ENCODE assay signal across 8 mouse cellular contexts in the genomic region with DNA sequence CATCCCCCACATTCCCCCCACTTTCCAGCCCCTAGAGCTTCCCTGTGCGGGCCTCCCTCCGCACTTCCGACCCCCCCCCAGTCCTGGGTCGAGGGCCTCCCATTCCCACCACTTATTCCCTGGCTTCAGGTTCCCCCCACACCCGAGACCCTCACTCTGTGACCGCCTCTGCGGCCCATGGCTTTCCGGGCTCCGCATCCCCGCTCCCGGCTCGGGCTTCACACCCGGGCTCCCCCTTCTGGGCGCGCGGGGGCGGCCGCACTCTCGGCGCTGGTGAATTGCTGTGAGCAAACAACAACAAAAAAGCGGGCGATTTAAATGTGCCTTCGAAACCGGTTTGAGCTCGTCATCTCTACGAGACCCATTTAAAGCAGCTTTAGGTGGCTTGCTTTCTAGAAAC. TPM values are rescaled to one million over a fixed set of nuclear protein-coding genes. Genes with fewer than 3 reads are reported as not detected.
DNase-seq lines count a peak whose midpoint lies in the region; ATAC-seq lines count a peak whose summit lies in the region.

No protein-coding gene starts in this region.

- H3K4me3 ChIP-seq in embryonic facial prominence, embryonic 14.5 days (ENCODE audit: low read depth, low read length) = peak overlapping the region; percentile 79
- peak overlapping the region; percentile 65 for H3K4me3 ChIP-seq in limb, embryonic 13.5 days
- H3K4me3 ChIP-seq in midbrain, embryonic 14.5 days (replicated peaks; ENCODE audit: low read depth, low read length) = peak overlapping the region; percentile 78

- no peaks in the 10 kb centered on the region for H3K4me1 ChIP-seq in embryonic facial prominence, embryonic 14.5 days (ENCODE audit: control insufficient read depth, insufficient read depth, low read length)
- H3K4me1 ChIP-seq in limb, embryonic 13.5 days = peaks cover 10% of the 10 kb centered on the region; the same call in 1 of the 2 replicates
- 0 out of 2 replicates have a peak, but pooled peaks cover 7% of the 10 kb centered on the region for H3K4me1 ChIP-seq in midbrain, embryonic 14.5 days (ENCODE audit: control insufficient read depth, insufficient read depth, low read length)

- H3K27ac ChIP-seq in embryonic facial prominence, embryonic 14.5 days (replicated peaks; ENCODE audit: low read depth, low read length) = peak overlapping the region; percentile 90
- peak overlapping the region; percentile 79 for H3K27ac ChIP-seq in limb, embryonic 13.5 days
- H3K27ac ChIP-seq in midbrain, embryonic 14.5 days (replicated peaks; ENCODE audit: low read depth, low read length) = peak overlapping the region; percentile 96

- H3K9ac ChIP-seq in embryonic facial prominence, embryonic 14.5 days (ENCODE audit: low read depth, low read length) = peak overlapping the region; percentile 85
- H3K9ac ChIP-seq in limb, embryonic 13.5 days = peak overlapping the region; percentile 82
- peak overlapping the region; percentile 82 for H3K9ac ChIP-seq in midbrain, embryonic 14.5 days (replicated peaks; ENCODE audit: low read length)

- H3K9me3 ChIP-seq in embryonic facial prominence, embryonic 14.5 days (ENCODE audit: control insufficient read depth, low read length) = no peaks in the 10 kb centered on the region
- no peaks in the 10 kb centered on the region for H3K9me3 ChIP-seq in limb, embryonic 13.5 days
- no peaks in the 10 kb centered on the region for H3K9me3 ChIP-seq in midbrain, embryonic 14.5 days (ENCODE audit: control insufficient read depth, low read length)

- peak overlapping the region; percentile 98 for H3K4me2 ChIP-seq in embryonic facial prominence, embryonic 14.5 days (ENCODE audit: low read depth, low read length)
- peak overlapping the region; percentile 97 for H3K4me2 ChIP-seq in limb, embryonic 13.5 days (replicated peaks)
- H3K4me2 ChIP-seq in midbrain, embryonic 14.5 days (ENCODE audit: low read length) = peak overlapping the region; percentile 65

- peaks cover 4% of the 10 kb centered on the region; the same call in 1 of the 2 replicates for H3K27me3 ChIP-seq in embryonic facial prominence, embryonic 14.5 days (replicated peaks; ENCODE audit: control insufficient read depth, insufficient read depth, low read length)
- no peaks in the 10 kb centered on the region for H3K27me3 ChIP-seq in limb, embryonic 13.5 days
- H3K27me3 ChIP-seq in midbrain, embryonic 14.5 days (ENCODE audit: control insufficient read depth, insufficient read depth, low read length) = no peaks in the 10 kb centered on the region

- no peaks in the 10 kb centered on the region for H3K36me3 ChIP-seq in embryonic facial prominence, embryonic 14.5 days (ENCODE audit: control insufficient read depth, insufficient read depth, low read length)
- H3K36me3 ChIP-seq in limb, embryonic 13.5 days = no peaks in the 10 kb centered on the region
- H3K36me3 ChIP-seq in midbrain, embryonic 14.5 days (ENCODE audit: control insufficient read depth, insufficient read depth, low read length) = no peaks in the 10 kb centered on the region

- DNase-seq in 3134 (ENCODE audit: extremely low read depth, insufficient read length, low spot score) = peak; percentile 83
- peak; percentile 52 to 71 for DNase-seq in adrenal gland, postnatal 4 days (ENCODE audit: low spot score in 2 of 2)
- peak; percentile 91 for DNase-seq in embryonic facial prominence, embryonic 14.5 days (ENCODE audit: low spot score)
- peak; percentile 79 for DNase-seq in heart, adult 8-10 months (ENCODE audit: low spot score)
- peak; percentile 79 to 82 for DNase-seq in kidney, adult 8-10 months
- DNase-seq in midbrain, embryonic 14.5 days = peak; percentile 94
- DNase-seq in spleen, adult 18-20 months = peak; percentile 64 to 76

- ATAC-seq in embryonic facial prominence, embryonic 14.5 days (ENCODE audit: low read depth) = peak; percentile 62
- ATAC-seq in limb, embryonic 13.5 days (ENCODE audit: low FRiP score, low read depth) = peak; percentile 49
- ATAC-seq in midbrain, embryonic 14.5 days (ENCODE audit: low FRiP score, low TSS enrichment) = peak; percentile 65

- 0% methylated on average over 25 of the region's 26 CpGs for WGBS in embryonic facial prominence, embryonic 14.5 days
- under 1% methylated on average over 26 of the region's 26 CpGs for WGBS in limb, embryonic 13.5 days
- WGBS in midbrain, embryonic 14.5 days = under 1% methylated on average over 26 of the region's 26 CpGs

RNA-seq across cellular contexts. Expression of gene Jade1, which starts 10.4 kb away (rescaled TPM):
- 10 to 100 TPM; 57.5 to 59.7 TPM for total RNA-seq in adrenal gland, postnatal 4 days (2021)
- polyA plus RNA-seq in embryonic facial prominence, embryonic 14.5 days (2014; fragmentation: Nextera tagmentation; extraction: Ambion mirVana) = 16.1 and 16.4 TPM in 2 replicates
- total RNA-seq in heart, adult 8-10 months (2022) = 10 to 100 TPM; 26.5 to 40.1 (median 28.9) TPM
- 11.4 and 11.9 TPM in 2 replicates for polyA plus RNA-seq in limb, embryonic 13.5 days (2015; fragmentation: Nextera tagmentation; extraction: Ambion mirVana)
- 9.4 and 13.1 TPM in 2 replicates for polyA plus RNA-seq in midbrain, embryonic 14.5 days (2014; fragmentation: Nextera tagmentation; extraction: Ambion mirVana)

Comparison
In these comparisons a context has a peak if more than half of its experiments do, and no peak if none do; other contexts are left out.
1. Peak in every context shown above with its lines: DNase-seq, ATAC-seq, H3K4me3 ChIP-seq and H3K27ac ChIP-seq.